Mouse (Mus musculus) forebrain, embryonic 10.5 days (tissue): ENCODE measurements at regions not wholly inside any gene's neighbourhood (a gene's known extent, or its start where the extent isn't known, plus 50 kb on each side); places are given as distances from the start of the nearest gene placed in this dataset.

Experiments used
- DNase-seq: peaks from one replicate; pipeline ENCODE4 v3.0.0-alpha.2; 2017; ENCODE audit warnings: low spot score; ENCODE audit errors: extremely low spot score
- H3K27ac ChIP-seq: fragments of 300-500 bp; sonication (generic); 2 replicates; pipeline ENCODE4 v1.5.1; 2016; ENCODE audit warnings: mild to moderate bottlenecking
- H3K27me3 ChIP-seq: fragments of 300-500 bp; sonication (generic); 2 replicates; pipeline ENCODE4 v1.6.1; 2016; ENCODE audit warnings: mild to moderate bottlenecking; ENCODE audit not compliant: poor library complexity, severe bottlenecking
- H3K36me3 ChIP-seq: fragments of 300-500 bp; sonication (generic); replicated peaks from 2 replicates; pipeline ENCODE4 v1.6.1; 2016; ENCODE audit warnings: mild to moderate bottlenecking, moderate library complexity
- H3K4me1 ChIP-seq: fragments of 300-500 bp; sonication (generic); 2 replicates; pipeline ENCODE4 v1.6.1; 2016
- H3K4me3 ChIP-seq: fragments of 300-500 bp; sonication (generic); 2 replicates; pipeline ENCODE4 v1.5.1; 2016; ENCODE audit warnings: mild to moderate bottlenecking, moderate library complexity
- H3K9me3 ChIP-seq: fragments of 300-500 bp; sonication (generic); 2 replicates; pipeline ENCODE4 v1.6.1; 2016; ENCODE audit warnings: mild to moderate bottlenecking, moderate library complexity
- WGBS: fragments of 180-500 bp; shearing (Covaris S2); methylation state at CpG from one replicate; pipeline ENCODE4 v1.1.7; 2016; 5-methylcytosine and 5-hydroxymethylcytosine counted together

DNA sequence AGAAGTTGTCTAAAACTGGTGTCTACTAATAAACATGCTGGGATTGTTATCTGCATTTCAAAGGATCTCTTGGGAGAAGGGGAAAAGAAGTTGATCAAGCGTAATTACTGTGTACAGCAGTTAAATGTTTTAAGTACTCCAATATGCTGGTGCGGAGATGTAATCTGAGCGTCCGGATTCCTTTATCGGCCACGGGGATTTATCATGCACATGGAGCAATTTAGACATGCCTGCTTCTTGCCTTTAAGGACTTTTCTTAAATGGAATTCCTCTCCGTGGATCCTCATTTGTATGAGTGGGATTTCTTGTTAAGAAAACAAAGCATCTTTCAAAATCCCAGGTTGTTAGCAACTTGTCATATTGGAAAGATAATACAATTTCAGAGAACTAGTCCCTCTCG lies 2468.0 kb upstream of the 5930422O12Rik start:
- no peak overlapping the region for H3K4me3 ChIP-seq
- no peak overlapping the region for H3K27ac ChIP-seq
- peaks cover 37% of the 10 kb centered on the region for H3K27me3 ChIP-seq
- WGBS: 70% methylated on average over 8 of the region's 8 CpGs
- peaks cover 14% of the 10 kb centered on the region for H3K4me1 ChIP-seq
- H3K9me3 ChIP-seq: no peaks in the 10 kb centered on the region
- no peaks in the 10 kb centered on the region for H3K36me3 ChIP-seq
- no peak for DNase-seq

DNA sequence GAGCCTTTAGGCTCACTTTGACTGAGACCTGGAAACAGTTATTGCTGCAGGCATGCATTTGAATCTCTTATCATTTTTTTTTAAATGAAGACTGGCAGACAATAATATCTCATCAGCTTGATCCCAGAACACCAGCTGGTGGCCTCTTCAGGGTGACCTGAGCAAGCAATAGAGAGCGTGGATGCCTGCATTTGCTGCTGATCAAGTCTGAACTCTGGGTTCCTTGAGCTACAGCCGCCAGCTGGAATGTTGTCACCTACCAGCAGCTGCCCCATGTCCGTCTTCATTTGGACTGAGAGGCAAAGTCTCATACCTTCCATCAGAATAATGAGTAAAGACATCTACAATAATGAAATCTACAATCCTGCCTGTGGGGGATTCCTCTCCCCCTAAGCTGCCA lies 2466.3 kb upstream of the 5930422O12Rik start:
- no peak overlapping the region for H3K27ac ChIP-seq
- H3K4me3 ChIP-seq: no peak overlapping the region
- DNase-seq: no peak
- H3K27me3 ChIP-seq: peaks cover 33% of the 10 kb centered on the region
- H3K9me3 ChIP-seq: no peaks in the 10 kb centered on the region
- no peaks in the 10 kb centered on the region for H3K36me3 ChIP-seq
- WGBS: 83% methylated on average over 3 of the region's 3 CpGs
- peaks cover 14% of the 10 kb centered on the region for H3K4me1 ChIP-seq

GRCm38 (mm10) chr8:30982814-30983213 lies 2445.7 kb upstream of the 5930422O12Rik start:
- peaks cover 2% of the 10 kb centered on the region; the same call in 1 of the 2 replicates for H3K4me1 ChIP-seq
- no peaks in the 10 kb centered on the region for H3K9me3 ChIP-seq
- DNase-seq: no peak
- no peaks in the 10 kb centered on the region for H3K27me3 ChIP-seq
- no peak overlapping the region for H3K4me3 ChIP-seq
- 81% methylated on average over 2 of the region's 2 CpGs for WGBS
- H3K27ac ChIP-seq: no peak overlapping the region
- H3K36me3 ChIP-seq: no peaks in the 10 kb centered on the region

DNA sequence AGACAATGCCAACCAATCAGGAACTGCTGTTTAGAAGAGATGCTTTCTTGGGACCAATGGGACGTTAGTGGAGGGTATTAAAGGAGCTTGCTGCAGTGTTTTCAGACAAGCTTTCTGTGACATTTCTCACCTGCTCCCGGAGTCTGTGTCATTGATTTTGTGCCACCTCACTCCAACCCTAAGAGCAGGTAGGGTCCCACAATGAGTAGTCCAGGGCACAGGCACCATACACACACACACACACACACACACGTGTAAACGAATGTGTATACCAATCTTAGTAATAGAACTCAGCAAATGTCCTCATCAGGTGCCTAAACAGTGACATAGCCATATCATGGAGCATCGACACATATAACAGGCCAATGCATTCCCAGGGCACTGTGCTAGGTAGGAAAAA lies 2440.5 kb upstream of the 5930422O12Rik start:
- Histone ChIP-seq H3K4me1 (no peaks in the 10 kb centered on the region), H3K27ac (no peak overlapping the region), H3K36me3 (no peaks in the 10 kb centered on the region), H3K9me3 (no peaks in the 10 kb centered on the region), H3K4me3 (no peak overlapping the region), H3K27me3 (no peaks in the 10 kb centered on the region)
- no peak for DNase-seq
- 81% methylated on average over 5 of the region's 5 CpGs for WGBS

DNA sequence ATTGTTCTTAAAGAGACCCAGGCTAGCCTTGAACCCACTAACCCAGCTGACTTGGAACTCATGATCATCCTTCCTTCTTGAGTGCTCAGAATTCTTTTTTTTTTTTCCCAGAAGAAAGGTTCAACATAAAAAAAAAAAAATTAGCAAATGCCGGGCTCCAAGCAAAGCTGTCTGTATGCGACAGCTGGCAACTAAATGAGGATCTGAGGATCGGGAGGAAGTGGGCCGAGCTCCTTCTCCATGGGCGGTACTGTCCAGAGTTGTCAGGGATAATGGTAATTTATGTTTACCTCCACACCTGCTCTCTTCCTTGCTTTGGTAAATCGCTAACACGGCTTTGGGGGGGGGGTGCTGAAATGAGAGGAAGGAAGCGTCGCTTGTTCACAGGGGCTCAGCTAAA lies 2429.9 kb upstream of the 5930422O12Rik start:
- Histone ChIP-seq H3K27me3 (0 out of 2 replicates have a peak, but pooled peaks cover 5% of the 10 kb centered on the region), H3K9me3 (peaks cover 1% of the 10 kb centered on the region; the same call in 1 of the 2 replicates), H3K36me3 (no peaks in the 10 kb centered on the region), H3K4me3 (no peak overlapping the region), H3K4me1 (peaks cover 29% of the 10 kb centered on the region), H3K27ac (no peak overlapping the region)
- no peak for DNase-seq
- WGBS: 86% methylated on average over 9 of the region's 9 CpGs

GRCm38 (mm10) chr8:31000120-31000519 lies 2428.4 kb upstream of the 5930422O12Rik start:
- H3K36me3 ChIP-seq: no peaks in the 10 kb centered on the region
- H3K27me3 ChIP-seq: 0 out of 2 replicates have a peak, but pooled peaks cover 5% of the 10 kb centered on the region
- peaks cover 28% of the 10 kb centered on the region for H3K4me1 ChIP-seq
- DNase-seq: no peak
- H3K4me3 ChIP-seq: no peak overlapping the region
- no peak overlapping the region for H3K27ac ChIP-seq
- 89% methylated on average over 6 of the region's 6 CpGs for WGBS
- peaks cover 4% of the 10 kb centered on the region; the same call in 1 of the 2 replicates for H3K9me3 ChIP-seq

GRCm38 (mm10) chr8:31001980-31002730 lies 2426.4 kb upstream of the 5930422O12Rik start:
- H3K27me3 ChIP-seq: 0 out of 2 replicates have a peak, but pooled peaks cover 5% of the 10 kb centered on the region
- WGBS: 11% methylated on average over 5 of the region's 5 CpGs
- H3K4me3 ChIP-seq: no peak overlapping the region
- H3K36me3 ChIP-seq: no peaks in the 10 kb centered on the region
- H3K9me3 ChIP-seq: peaks cover 4% of the 10 kb centered on the region; the same call in 1 of the 2 replicates
- peak; percentile 54 for DNase-seq
- peak overlapping the region; percentile 54 for H3K27ac ChIP-seq
- H3K4me1 ChIP-seq: peaks cover 21% of the 10 kb centered on the region

GRCm38 (mm10) chr8:31008309-31008708 lies 2420.2 kb upstream of the 5930422O12Rik start:
- Histone ChIP-seq H3K9me3 (peaks cover 4% of the 10 kb centered on the region; the same call in 1 of the 2 replicates), H3K27me3 (no peaks in the 10 kb centered on the region), H3K4me1 (peaks cover 6% of the 10 kb centered on the region), H3K27ac (no peak overlapping the region), H3K4me3 (no peak overlapping the region), H3K36me3 (no peaks in the 10 kb centered on the region)
- 64% methylated on average over 8 of the region's 8 CpGs for WGBS
- no peak for DNase-seq

GRCm38 (mm10) chr8:31012068-31012467 lies 2416.4 kb upstream of the 5930422O12Rik start:
- Histone ChIP-seq H3K4me3 (no peak overlapping the region), H3K9me3 (no peaks in the 10 kb centered on the region), H3K27me3 (no peaks in the 10 kb centered on the region), H3K4me1 (0 out of 2 replicates have a peak, but pooled peaks cover 4% of the 10 kb centered on the region), H3K36me3 (no peaks in the 10 kb centered on the region), H3K27ac (no peak overlapping the region)
- WGBS: 88% methylated on average over 11 of the region's 11 CpGs
- DNase-seq: no peak

DNA sequence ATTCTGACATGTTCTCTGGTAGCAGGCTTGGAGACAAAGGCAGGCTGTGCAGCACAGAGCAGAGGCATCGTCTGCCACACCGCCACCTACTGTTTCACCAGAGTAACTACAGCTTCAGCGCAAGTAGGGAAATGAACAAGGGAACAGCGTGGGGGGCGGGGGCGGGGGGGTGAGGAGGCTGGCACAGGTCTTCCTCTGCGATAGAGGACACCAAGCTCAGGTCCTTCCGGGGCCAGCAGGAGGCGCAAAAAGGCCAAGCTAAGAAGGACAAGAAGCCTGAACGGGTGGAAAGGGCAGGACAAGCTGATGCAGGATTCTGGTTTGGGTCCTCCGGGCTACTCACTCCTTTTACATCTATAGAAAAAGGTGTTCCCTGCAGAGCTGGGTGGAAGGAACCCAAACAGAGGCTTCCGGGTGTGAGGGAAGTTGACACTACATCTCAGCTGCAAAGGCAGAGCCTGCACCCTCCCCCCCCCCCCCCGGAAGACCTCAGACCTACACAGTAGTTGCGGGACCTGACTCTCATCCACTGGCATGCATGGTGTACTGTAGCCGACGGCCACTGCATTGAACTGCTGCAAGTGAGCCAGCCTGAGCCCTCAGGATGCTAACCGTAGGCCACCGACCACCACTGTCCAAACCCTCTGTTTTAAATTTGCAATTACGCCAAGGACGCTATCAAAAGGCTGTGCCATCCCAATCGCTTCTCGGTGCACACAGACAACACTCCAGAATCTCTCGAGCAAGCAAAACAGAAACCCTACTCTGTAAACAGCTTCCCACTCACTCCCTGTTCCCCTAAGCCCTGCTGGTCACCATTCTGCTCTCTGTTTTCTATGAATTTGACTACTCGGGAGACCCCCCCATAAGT lies 2396.6 kb upstream of the 5930422O12Rik start:
- peak; percentile 87 for DNase-seq
- WGBS: 9% methylated on average over 24 of the region's 24 CpGs
- H3K27me3 ChIP-seq: peaks cover 12% of the 10 kb centered on the region; the same call in 1 of the 2 replicates
- H3K27ac ChIP-seq: peak overlapping the region; percentile 83
- H3K9me3 ChIP-seq: no peaks in the 10 kb centered on the region
- peak overlapping the region; percentile 47 for H3K4me3 ChIP-seq
- no peaks in the 10 kb centered on the region for H3K36me3 ChIP-seq
- peaks cover 29% of the 10 kb centered on the region for H3K4me1 ChIP-seq

DNA sequence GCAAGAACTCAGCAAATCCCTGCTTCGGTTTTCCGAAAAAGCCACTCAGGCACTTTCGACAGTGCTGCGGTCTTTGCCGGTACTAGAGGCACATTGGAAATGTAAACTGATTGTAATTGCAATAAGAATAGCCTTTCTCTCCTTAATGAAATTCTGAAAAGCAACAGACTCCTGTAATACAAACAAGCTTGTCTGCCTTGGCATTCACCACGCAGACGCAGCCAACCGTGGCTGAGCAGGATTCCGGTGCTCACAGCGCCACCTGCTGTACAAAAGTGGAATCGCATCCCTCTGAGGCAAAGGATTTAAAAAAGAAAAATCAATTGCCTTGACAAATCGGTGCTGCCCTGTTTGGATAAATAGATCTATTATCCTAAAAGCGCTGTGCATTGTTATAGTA lies 2395.2 kb upstream of the 5930422O12Rik start:
- H3K27ac ChIP-seq: peak overlapping the region; percentile 69
- 4% methylated on average over 13 of the region's 13 CpGs for WGBS
- DNase-seq: peak; percentile 92

GRCm38 (mm10) chr8:31036892-31037291 lies 2391.6 kb upstream of the 5930422O12Rik start:
- DNase-seq: no peak
- no peak overlapping the region for H3K4me3 ChIP-seq
- peaks cover 12% of the 10 kb centered on the region; the same call in 1 of the 2 replicates for H3K27me3 ChIP-seq
- H3K36me3 ChIP-seq: no peaks in the 10 kb centered on the region
- peak overlapping the region; percentile 68 for H3K27ac ChIP-seq
- no peaks in the 10 kb centered on the region for H3K9me3 ChIP-seq
- H3K4me1 ChIP-seq: peaks cover 47% of the 10 kb centered on the region
- WGBS: 82% methylated on average over 2 of the region's 2 CpGs

More for the DNA sequence above, 2395.2 kb upstream of the 5930422O12Rik start:
- peaks cover 12% of the 10 kb centered on the region; the same call in 1 of the 2 replicates for H3K27me3 ChIP-seq
- no peaks in the 10 kb centered on the region for H3K9me3 ChIP-seq
- H3K4me3 ChIP-seq: peak overlapping the region; percentile 42
- H3K4me1 ChIP-seq: peaks cover 42% of the 10 kb centered on the region
- no peaks in the 10 kb centered on the region for H3K36me3 ChIP-seq
